Mouse (Mus musculus) liver, adult 2 months (tissue): ENCODE measurements at regions not wholly inside any gene's neighbourhood (a gene's known extent, or its start where the extent isn't known, plus 50 kb on each side); places are given as distances from the start of the nearest gene placed in this dataset.
A peak's percentile ranks its signal among the peaks of the same experiment; 100 is the strongest.

Experiments used
- DNase-seq: peaks from one replicate; pipeline ENCODE4 v3.0.0-alpha.2; 2011; ENCODE audit warnings: low read depth, low spot score; ENCODE audit errors: extremely low read depth
- H3K27ac ChIP-seq: fragments of 200-500 bp; replicated peaks from 2 replicates; pipeline ENCODE4 v1.5.1; 2012; ENCODE audit warnings: low read depth, mild to moderate bottlenecking, control low read depth, inconsistent platforms, low read length; ENCODE audit not compliant: insufficient read depth
- H3K27me3 ChIP-seq: fragments of 200-500 bp; 2 replicates; pipeline ENCODE4 v1.6.1; 2012; ENCODE audit warnings: mild to moderate bottlenecking, moderate library complexity, low read length, inconsistent platforms; ENCODE audit not compliant: control insufficient read depth, insufficient read depth
- H3K36me3 ChIP-seq: fragments of 200-500 bp; 2 replicates; pipeline ENCODE4 v1.6.1; 2012; ENCODE audit warnings: low read length, inconsistent platforms; ENCODE audit not compliant: control insufficient read depth, insufficient read depth
- H3K4me1 ChIP-seq: fragments of 200-500 bp; 2 replicates; pipeline ENCODE4 v1.6.1; 2011; ENCODE audit warnings: low read length; ENCODE audit not compliant: control insufficient read depth, insufficient read depth
- H3K4me3 ChIP-seq: fragments of 200-500 bp; 2 replicates; pipeline ENCODE4 v1.5.1; 2011; ENCODE audit warnings: low read depth, mild to moderate bottlenecking, control low read depth, low read length, moderate library complexity; ENCODE audit not compliant: insufficient read depth
- H3K79me2 ChIP-seq: fragments of 200-500 bp; 2 replicates; pipeline ENCODE4 v1.6.1; 2012; ENCODE audit warnings: inconsistent platforms, mild to moderate bottlenecking, low read length, moderate library complexity; ENCODE audit not compliant: control insufficient read depth, insufficient read depth
- H3K9ac ChIP-seq: fragments of 200-500 bp; 2 replicates; pipeline ENCODE4 v1.6.1; 2012; ENCODE audit warnings: low read depth, mild to moderate bottlenecking, control low read depth, inconsistent platforms, low read length
- CTCF ChIP-seq: fragments of 200-500 bp; IDR thresholded peaks from 2 replicates; pipeline ENCODE4 v1.5.1; 2011; ENCODE audit warnings: low read depth, low read length, control low read depth
- POLR2A ChIP-seq: fragments of 200-500 bp; IDR thresholded peaks from 2 replicates; pipeline ENCODE4 v1.6.1; 2011; ENCODE audit warnings: low read length, control low read depth; ENCODE audit not compliant: insufficient read depth; ENCODE audit errors: extremely low read depth
- WGBS: fragments of 180-500 bp; shearing (Covaris S2); methylation state at CpG from one replicate; pipeline ENCODE4 v1.1.7; 2018; 5-methylcytosine and 5-hydroxymethylcytosine counted together

DNA sequence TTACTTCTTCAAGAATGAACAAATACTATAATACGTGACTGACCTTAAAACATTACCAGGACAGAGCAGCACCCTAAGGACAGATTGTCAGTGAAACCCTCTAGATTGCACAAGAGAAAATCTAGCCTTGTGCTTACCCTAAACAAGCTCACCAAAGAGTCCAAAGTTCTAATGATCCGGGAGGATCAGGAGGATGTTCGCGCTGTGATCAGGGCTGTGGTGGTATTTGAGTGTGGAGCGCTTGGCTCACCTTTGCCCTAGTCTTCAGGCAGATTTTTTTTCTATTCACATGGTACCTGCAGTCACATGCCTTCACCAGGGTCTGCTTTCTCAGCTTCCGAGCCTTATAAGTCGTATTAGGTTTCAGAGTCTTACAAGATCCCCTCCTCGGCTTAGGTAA, 65.3 kb upstream of the Abcd3 start:
- peak; percentile 97 for DNase-seq
- TF ChIP-seq POLR2A (no peak), CTCF (no peak)
- H3K4me3 ChIP-seq = no peak overlapping the region
- peak overlapping the region; percentile 76 for H3K27ac ChIP-seq
- no peaks in the 10 kb centered on the region for H3K79me2 ChIP-seq
- H3K9ac ChIP-seq = peak overlapping the region; percentile 23; the same call in 1 of the 2 replicates
- no peaks in the 10 kb centered on the region for H3K27me3 ChIP-seq
- 31% methylated on average over 8 of the region's 8 CpGs for WGBS
- peaks cover 20% of the 10 kb centered on the region for H3K4me1 ChIP-seq
- H3K36me3 ChIP-seq = no peaks in the 10 kb centered on the region

DNA sequence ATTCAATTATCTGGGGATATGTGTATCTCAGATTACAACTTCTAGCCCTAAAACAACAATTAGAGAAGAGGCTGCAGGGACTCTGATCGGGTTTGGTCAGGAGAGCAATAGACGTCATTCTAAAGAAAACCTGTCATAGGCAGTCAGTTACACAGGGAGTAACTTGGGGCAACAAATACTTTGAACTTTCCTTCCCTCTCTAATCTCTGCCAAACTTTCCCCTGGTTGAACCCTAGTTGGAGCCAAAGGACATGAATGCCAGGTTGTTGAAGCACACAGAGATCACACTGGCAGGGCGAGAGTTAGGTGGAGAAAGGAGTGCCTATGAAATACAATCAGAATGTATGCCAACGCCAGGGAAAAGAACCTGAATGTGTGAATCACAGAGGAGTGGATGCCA, 60.0 kb upstream of the Abcd3 start:
- no peak overlapping the region for H3K9ac ChIP-seq
- WGBS = 28% methylated on average over 4 of the region's 4 CpGs
- peak; percentile 100 for DNase-seq
- H3K4me1 ChIP-seq = peaks cover 21% of the 10 kb centered on the region
- H3K36me3 ChIP-seq = no peaks in the 10 kb centered on the region
- peak overlapping the region; percentile 69 for H3K27ac ChIP-seq
- no peaks in the 10 kb centered on the region for H3K27me3 ChIP-seq
- TF ChIP-seq CTCF (no peak), POLR2A (no peak)
- no peak overlapping the region for H3K4me3 ChIP-seq
- H3K79me2 ChIP-seq = no peaks in the 10 kb centered on the region

DNA sequence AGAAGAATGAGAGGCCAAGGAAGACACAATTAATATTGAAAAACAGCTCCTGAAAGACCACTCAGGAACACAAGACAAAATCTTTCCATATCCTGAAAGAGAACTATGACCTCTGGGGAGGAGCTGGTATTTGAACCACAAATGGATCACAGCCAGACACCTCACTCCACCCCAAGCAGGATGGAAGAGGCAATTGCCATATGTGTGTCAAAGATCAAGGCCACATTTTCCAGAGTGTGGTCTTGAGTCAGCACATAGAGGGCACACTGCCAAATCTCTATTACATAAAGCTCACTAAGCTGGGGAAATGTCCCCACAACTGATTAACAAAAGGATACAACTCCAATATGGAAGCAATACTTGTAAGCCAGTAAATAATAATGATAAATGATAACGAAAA, 59.5 kb upstream of the Abcd3 start:
- Histone ChIP-seq H3K4me1 (peaks cover 21% of the 10 kb centered on the region), H3K36me3 (no peaks in the 10 kb centered on the region), H3K27me3 (no peaks in the 10 kb centered on the region), H3K9ac (0 out of 2 replicates have a peak overlapping the region, but pooled peaks have one; percentile 43), H3K79me2 (no peaks in the 10 kb centered on the region), H3K4me3 (no peak overlapping the region), H3K27ac (peak overlapping the region; percentile 92)
- WGBS = 15% methylated on average over 1 of the region's 1 CpGs
- TF ChIP-seq POLR2A (no peak), CTCF (no peak)
- peak; percentile 94 for DNase-seq

DNA sequence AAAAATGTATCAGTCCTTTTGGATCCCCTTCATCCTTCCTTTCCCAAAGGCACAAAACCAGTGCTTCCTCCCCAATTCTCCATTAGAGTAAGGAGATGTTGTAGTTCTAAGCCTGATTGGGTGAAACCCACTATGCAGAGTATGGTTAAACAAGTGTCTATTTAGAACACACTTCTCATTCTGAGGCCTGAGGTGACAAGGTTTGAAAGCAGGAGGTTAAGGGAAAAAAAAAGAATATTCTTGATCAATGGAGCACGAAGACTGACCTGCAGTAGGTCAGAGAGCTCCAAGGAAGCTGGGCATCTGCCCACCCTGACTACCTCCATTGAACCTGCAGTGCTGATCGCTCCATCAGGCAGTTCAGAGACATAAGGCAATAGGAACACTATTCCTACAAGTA, 58.5 kb upstream of the Abcd3 start:
- 100% methylated on average over 2 of the region's 2 CpGs for WGBS
- H3K79me2 ChIP-seq = no peaks in the 10 kb centered on the region
- H3K27ac ChIP-seq = peak overlapping the region; percentile 46; the same call in 1 of the 2 replicates

DNA sequence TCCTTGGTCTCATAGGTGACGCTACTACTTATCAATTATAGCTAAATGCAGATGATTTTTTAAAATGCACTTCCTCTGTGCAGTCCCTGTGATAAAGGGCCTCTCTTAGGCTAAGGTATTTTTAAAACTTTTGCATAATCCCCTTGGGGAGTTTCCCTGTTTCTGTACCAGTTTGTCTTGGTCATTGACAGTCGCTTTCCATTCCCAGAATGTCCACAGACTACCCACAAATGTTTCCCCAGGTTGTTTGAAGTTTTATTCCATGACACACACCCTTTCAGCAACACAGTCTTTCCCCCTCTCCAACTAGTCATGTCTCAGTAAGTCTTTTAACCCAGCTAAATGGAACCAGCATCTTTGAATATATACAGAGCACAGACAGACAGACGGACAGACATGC, 57.6 kb upstream of the Abcd3 start:
- Histone ChIP-seq H3K27ac (no peak overlapping the region), H3K79me2 (no peaks in the 10 kb centered on the region), H3K36me3 (no peaks in the 10 kb centered on the region), H3K4me1 (peaks cover 29% of the 10 kb centered on the region), H3K27me3 (no peaks in the 10 kb centered on the region), H3K9ac (no peak overlapping the region), H3K4me3 (no peak overlapping the region)
- 92% methylated on average over 3 of the region's 3 CpGs for WGBS
- no peak for DNase-seq
- no peak for TF ChIP-seq POLR2A
- TF ChIP-seq CTCF = no peak

More for the DNA sequence above, 58.5 kb upstream of the Abcd3 start:
- peaks cover 25% of the 10 kb centered on the region for H3K4me1 ChIP-seq
- H3K36me3 ChIP-seq = no peaks in the 10 kb centered on the region
- H3K27me3 ChIP-seq = no peaks in the 10 kb centered on the region
- H3K9ac ChIP-seq = no peak overlapping the region
- no peak for DNase-seq
- TF ChIP-seq POLR2A (no peak), CTCF (no peak)
- H3K4me3 ChIP-seq = no peak overlapping the region

DNA sequence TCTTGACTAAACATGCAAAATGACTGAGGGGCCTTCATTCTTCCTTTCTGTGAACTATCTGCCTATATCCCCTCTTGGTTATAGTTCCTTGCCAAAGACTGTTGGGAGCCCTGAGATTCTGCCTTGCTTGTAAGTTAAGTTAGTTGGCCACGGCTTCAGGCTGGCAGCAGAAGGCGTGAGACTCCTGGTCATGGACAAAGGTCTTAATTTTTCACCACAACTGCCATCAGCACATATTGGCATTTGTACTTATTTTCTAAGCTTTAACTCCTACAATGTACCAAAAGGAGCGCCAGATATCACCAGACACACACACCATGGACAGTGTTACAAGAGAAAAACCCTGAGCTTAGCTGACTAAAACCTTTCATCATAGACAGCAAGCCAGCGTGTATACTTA, 56.7 kb upstream of the Abcd3 start:
- peak; percentile 79 for DNase-seq

More for the DNA sequence above, 56.7 kb upstream of the Abcd3 start:
- H3K27ac ChIP-seq = peak overlapping the region; percentile 4; the same call in 1 of the 2 replicates
- H3K4me3 ChIP-seq = no peak overlapping the region
- H3K79me2 ChIP-seq = no peaks in the 10 kb centered on the region
- H3K4me1 ChIP-seq = peaks cover 31% of the 10 kb centered on the region
- no peaks in the 10 kb centered on the region for H3K27me3 ChIP-seq
- H3K36me3 ChIP-seq = no peaks in the 10 kb centered on the region
- 28% methylated on average over 4 of the region's 4 CpGs for WGBS
- TF ChIP-seq CTCF = no peak
- no peak for TF ChIP-seq POLR2A
- no peak overlapping the region for H3K9ac ChIP-seq
